Mouse (Mus musculus) ovary, postnatal 10 days (tissue): Measurements from ENCODE around the gene Crybb3.

Experiments used
- DNase-seq: peaks from one replicate; pipeline ENCODE4 v3.0.0; 2022; ENCODE audit warnings: low spot score

Crybb3 gene

GRCm38 (mm10) chr5:113045511-113046273 lies 35.7 kb downstream of the Crybb3 start:
- no peak for DNase-seq

GRCm38 (mm10) chr5:113043531-113043930 lies 37.9 kb downstream of the Crybb3 start:
- DNase-seq, result no peak

- DNase-seq, result no peak
Measured at GRCm38 (mm10) chr5:113041567-113042071, 39.8 kb downstream of the Crybb3 start.

GRCm38 (mm10) chr5:113040776-113041175 lies 40.6 kb downstream of the Crybb3 start:
- no peak for DNase-seq

DNA sequence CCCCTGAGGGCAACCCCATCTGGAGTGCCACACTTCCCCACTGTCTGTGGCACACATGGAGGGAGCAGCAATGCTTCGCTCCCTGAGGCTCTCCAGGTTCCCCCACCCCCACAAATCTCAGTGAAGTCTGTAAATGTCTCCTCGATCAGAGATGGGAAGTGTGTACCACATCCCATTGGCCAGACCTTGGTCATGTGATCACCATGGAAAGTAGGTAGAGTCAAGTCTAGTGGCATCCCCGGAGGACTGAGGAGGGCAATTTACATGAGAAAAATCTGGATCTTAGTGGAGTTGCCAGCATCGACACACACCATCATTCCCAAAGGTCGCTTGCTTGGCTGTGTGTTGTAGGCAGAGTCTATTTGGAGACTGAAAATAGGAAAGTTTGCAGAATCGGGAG lies 42.8 kb downstream of the Crybb3 start:
- DNase-seq, result no peak

- no peak for DNase-seq
Measured at GRCm38 (mm10) chr5:113035094-113036047, 46.0 kb downstream of the Crybb3 start.

DNA sequence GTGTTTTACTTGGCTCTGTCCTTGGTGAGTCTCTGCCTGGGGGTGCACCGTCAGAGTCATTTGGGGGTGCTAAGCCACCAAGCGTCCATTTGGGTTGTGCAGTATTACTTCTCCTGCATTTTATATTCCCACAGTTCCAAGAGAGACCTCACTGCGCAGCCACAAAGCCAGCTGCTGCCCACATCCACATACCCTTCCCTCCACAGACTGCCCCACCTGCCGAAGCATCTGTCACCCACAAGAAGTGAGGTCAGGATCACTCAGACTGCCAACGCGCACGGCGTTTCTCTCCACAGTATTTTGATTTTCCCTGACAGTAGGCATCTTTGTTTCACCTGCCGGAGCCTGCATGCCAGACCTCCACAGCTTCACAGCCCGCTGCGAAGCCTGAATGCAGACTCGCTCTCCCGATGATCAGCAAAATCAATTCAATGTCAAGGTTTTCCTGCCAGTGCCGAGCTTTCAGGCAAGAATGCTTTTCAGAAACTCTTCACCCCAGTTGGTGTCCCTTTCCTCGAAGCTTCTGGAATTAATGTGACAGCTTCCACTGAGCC lies 50.1 kb downstream of the Crybb3 start:
- DNase-seq, result no peak

- DNase-seq, result no peak
Measured at GRCm38 (mm10) chr5:113030082-113030481, 51.3 kb downstream of the Crybb3 start.

DNA sequence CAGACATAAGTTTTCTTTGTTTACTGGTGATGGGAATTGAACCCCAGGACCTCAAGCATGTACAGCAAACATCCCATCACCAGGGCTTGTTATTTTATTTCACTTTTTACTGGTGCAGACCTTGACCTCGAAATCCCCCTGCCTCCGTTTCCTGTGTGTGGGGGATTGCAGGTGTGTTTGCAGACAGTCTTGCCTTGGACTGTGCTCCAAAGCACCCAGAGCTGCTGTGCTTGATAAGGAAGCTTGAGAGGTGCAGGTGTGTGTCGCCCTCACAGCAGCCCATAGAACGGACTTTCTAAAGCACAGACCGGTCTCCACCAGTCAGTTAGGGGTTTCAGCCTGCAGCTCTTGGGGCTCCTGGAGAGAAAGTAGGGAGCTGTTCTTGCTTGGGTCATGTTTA lies 54.7 kb downstream of the Crybb3 start:
- no peak for DNase-seq
